Mouse (Mus musculus) limb, embryonic 10.5 days (tissue): ENCODE measurements around the gene Gphb5. TPM values are rescaled to one million over a fixed set of nuclear protein-coding genes. Genes with fewer than 3 reads are reported as not detected.

Source experiments
- DNase-seq: peaks from one replicate; pipeline ENCODE4 v3.0.0-alpha.2; 2017; ENCODE audit warnings: low spot score
- H3K27ac ChIP-seq: fragments of 300-500 bp; sonication (generic); 2 replicates; pipeline ENCODE4 v1.5.1; 2016; ENCODE audit warnings: mild to moderate bottlenecking
- H3K27me3 ChIP-seq: fragments of 300-500 bp; sonication (generic); 2 replicates; pipeline ENCODE4 v1.6.1; 2016; ENCODE audit warnings: low read depth, mild to moderate bottlenecking; ENCODE audit not compliant: poor library complexity, severe bottlenecking
- H3K36me3 ChIP-seq: fragments of 300-500 bp; sonication (generic); 2 replicates; pipeline ENCODE4 v1.6.1; 2016; ENCODE audit warnings: mild to moderate bottlenecking, moderate library complexity
- H3K4me1 ChIP-seq: fragments of 300-500 bp; sonication (generic); 2 replicates; pipeline ENCODE4 v1.6.1; 2016
- H3K4me3 ChIP-seq: fragments of 300-500 bp; sonication (generic); 2 replicates; pipeline ENCODE4 v1.5.1; 2016; ENCODE audit warnings: mild to moderate bottlenecking, moderate library complexity
- H3K9me3 ChIP-seq: fragments of 300-500 bp; sonication (generic); replicated peaks from 2 replicates; pipeline ENCODE4 v1.6.1; 2016; ENCODE audit warnings: mild to moderate bottlenecking
- WGBS: fragments of 180-500 bp; shearing (Covaris S2); methylation state at CpG from one replicate; pipeline ENCODE4 v1.1.7; 2016; 5-methylcytosine and 5-hydroxymethylcytosine counted together
- polyA plus RNA-seq: library from polyadenylated mRNA; unstranded; fragments of >200 nt; fragmentation: Nextera tagmentation; extraction: Ambion mirVana; gene quantifications from 2 replicates; pipeline ENCODE4 v1.2.1, GENCODE M21; 2016

The Gphb5 gene
- polyA plus RNA-seq, 1 experiment from 2014 or later = not detected

- Histone ChIP-seq H3K4me1 (peaks cover 20% of the 10 kb centered on the region), H3K36me3 (no peaks in the 10 kb centered on the region), H3K4me3 (no peak overlapping the region), H3K27ac (no peak overlapping the region; the same call in 1 of the 2 replicates), H3K9me3 (no peaks in the 10 kb centered on the region), H3K27me3 (no peaks in the 10 kb centered on the region)
- no peak for DNase-seq
- 89% methylated on average over 15 of the region's 15 CpGs for WGBS
These were observed 28.7 kb downstream of the Gphb5 start for GRCm38 (mm10) chr12:75387846-75388245.

GRCm38 (mm10) chr12:75387156-75387555 is 29.4 kb downstream of the Gphb5 start:
- 0 out of 2 replicates have a peak overlapping the region, but pooled peaks have one; percentile 19 for H3K27ac ChIP-seq
- no peaks in the 10 kb centered on the region for H3K27me3 ChIP-seq
- WGBS = 81% methylated on average over 8 of the region's 8 CpGs
- H3K9me3 ChIP-seq = no peaks in the 10 kb centered on the region
- peaks cover 20% of the 10 kb centered on the region for H3K4me1 ChIP-seq
- H3K4me3 ChIP-seq = no peak overlapping the region
- no peaks in the 10 kb centered on the region for H3K36me3 ChIP-seq
- no peak for DNase-seq

GRCm38 (mm10) chr12:75386731-75387130 is 29.9 kb downstream of the Gphb5 start:
- H3K9me3 ChIP-seq = no peaks in the 10 kb centered on the region
- no peaks in the 10 kb centered on the region for H3K36me3 ChIP-seq
- 91% methylated on average over 9 of the region's 9 CpGs for WGBS
- H3K27ac ChIP-seq = 0 out of 2 replicates have a peak overlapping the region, but pooled peaks have one; percentile 19
- DNase-seq = no peak
- no peak overlapping the region for H3K4me3 ChIP-seq
- no peaks in the 10 kb centered on the region for H3K27me3 ChIP-seq
- peaks cover 20% of the 10 kb centered on the region for H3K4me1 ChIP-seq

GRCm38 (mm10) chr12:75376126-75376525 is 40.5 kb downstream of the Gphb5 start:
- H3K4me1 ChIP-seq = no peaks in the 10 kb centered on the region
- no peak overlapping the region for H3K27ac ChIP-seq
- no peaks in the 10 kb centered on the region for H3K9me3 ChIP-seq
- DNase-seq = no peak
- no peaks in the 10 kb centered on the region for H3K27me3 ChIP-seq
- 86% methylated on average over 6 of the region's 6 CpGs for WGBS
- no peaks in the 10 kb centered on the region for H3K36me3 ChIP-seq
- no peak overlapping the region for H3K4me3 ChIP-seq

GRCm38 (mm10) chr12:75375060-75375459 is 41.5 kb downstream of the Gphb5 start:
- H3K36me3 ChIP-seq = no peaks in the 10 kb centered on the region
- no peak for DNase-seq
- no peaks in the 10 kb centered on the region for H3K27me3 ChIP-seq
- 89% methylated on average over 12 of the region's 12 CpGs for WGBS
- no peaks in the 10 kb centered on the region for H3K9me3 ChIP-seq
- no peaks in the 10 kb centered on the region for H3K4me1 ChIP-seq
- no peak overlapping the region for H3K4me3 ChIP-seq
- H3K27ac ChIP-seq = no peak overlapping the region

GRCm38 (mm10) chr12:75374437-75374836 is 42.1 kb downstream of the Gphb5 start:
- no peaks in the 10 kb centered on the region for H3K9me3 ChIP-seq
- H3K27me3 ChIP-seq = no peaks in the 10 kb centered on the region
- no peak for DNase-seq
- no peak overlapping the region for H3K4me3 ChIP-seq
- H3K27ac ChIP-seq = no peak overlapping the region
- no peaks in the 10 kb centered on the region for H3K4me1 ChIP-seq
- H3K36me3 ChIP-seq = no peaks in the 10 kb centered on the region
- 91% methylated on average over 10 of the region's 10 CpGs for WGBS

GRCm38 (mm10) chr12:75369418-75369851 is 47.1 kb downstream of the Gphb5 start:
- Histone ChIP-seq H3K4me1 (no peaks in the 10 kb centered on the region), H3K27me3 (no peaks in the 10 kb centered on the region), H3K9me3 (no peaks in the 10 kb centered on the region), H3K36me3 (no peaks in the 10 kb centered on the region), H3K27ac (no peak overlapping the region), H3K4me3 (no peak overlapping the region)
- no peak for DNase-seq
- WGBS = 82% methylated on average over 2 of the region's 2 CpGs

GRCm38 (mm10) chr12:75368527-75368926 is 48.1 kb downstream of the Gphb5 start:
- Histone ChIP-seq H3K4me3 (no peak overlapping the region), H3K4me1 (no peaks in the 10 kb centered on the region), H3K27me3 (no peaks in the 10 kb centered on the region), H3K36me3 (no peaks in the 10 kb centered on the region), H3K27ac (no peak overlapping the region), H3K9me3 (no peaks in the 10 kb centered on the region)
- no peak for DNase-seq
- WGBS = 91% methylated on average over 5 of the region's 5 CpGs

- H3K27me3 ChIP-seq = no peaks in the 10 kb centered on the region
- no peaks in the 10 kb centered on the region for H3K36me3 ChIP-seq
- H3K4me3 ChIP-seq = no peak overlapping the region
- no peak overlapping the region for H3K27ac ChIP-seq
- no peaks in the 10 kb centered on the region for H3K9me3 ChIP-seq
- 91% methylated on average over 6 of the region's 6 CpGs for WGBS
- no peaks in the 10 kb centered on the region for H3K4me1 ChIP-seq
- DNase-seq = no peak
These were observed 49.2 kb downstream of the Gphb5 start for GRCm38 (mm10) chr12:75367371-75367770.

- Histone ChIP-seq H3K27me3 (no peaks in the 10 kb centered on the region), H3K4me1 (no peaks in the 10 kb centered on the region), H3K36me3 (no peaks in the 10 kb centered on the region), H3K4me3 (no peak overlapping the region), H3K9me3 (no peaks in the 10 kb centered on the region), H3K27ac (no peak overlapping the region)
- no peak for DNase-seq
- WGBS = 94% methylated on average over 14 of the region's 14 CpGs
These were observed 50.9 kb downstream of the Gphb5 start for GRCm38 (mm10) chr12:75365621-75366124.

GRCm38 (mm10) chr12:75364416-75364815 is 52.2 kb downstream of the Gphb5 start:
- no peaks in the 10 kb centered on the region for H3K36me3 ChIP-seq
- no peak for DNase-seq
- no peak overlapping the region for H3K4me3 ChIP-seq
- 97% methylated on average over 4 of the region's 4 CpGs for WGBS
- no peaks in the 10 kb centered on the region for H3K9me3 ChIP-seq
- H3K27me3 ChIP-seq = no peaks in the 10 kb centered on the region
- no peaks in the 10 kb centered on the region for H3K4me1 ChIP-seq
- no peak overlapping the region for H3K27ac ChIP-seq

- Histone ChIP-seq H3K4me1 (no peaks in the 10 kb centered on the region), H3K36me3 (no peaks in the 10 kb centered on the region), H3K27me3 (no peaks in the 10 kb centered on the region), H3K27ac (no peak overlapping the region), H3K9me3 (no peaks in the 10 kb centered on the region), H3K4me3 (no peak overlapping the region)
- 94% methylated on average over 16 of the region's 16 CpGs for WGBS
- no peak for DNase-seq
These were observed 54.1 kb downstream of the Gphb5 start for GRCm38 (mm10) chr12:75362456-75362855.
